Mouse (Mus musculus) stomach, postnatal 0 days (tissue): ENCODE measurements around the gene Msmp. TPM values are rescaled to one million over a fixed set of nuclear protein-coding genes. Genes with fewer than 3 reads are reported as not detected.
A peak's percentile ranks its signal among the peaks of the same experiment; 100 is the strongest.

ENCODE experiments used
- ATAC-seq: fragments of 200-750 bp; cut with Nextera tagmentation; 2 replicates; pipeline ENCODE4 v1.8.0; 2017; ENCODE audit not compliant: low FRiP score, low TSS enrichment
- DNase-seq: peaks from one replicate; pipeline ENCODE4 v3.0.0-alpha.2; 2016; ENCODE audit warnings: low spot score
- H3K27ac ChIP-seq: fragments of 300-500 bp; sonication (generic); replicated peaks from 2 replicates; pipeline ENCODE4 v1.5.1; 2014; ENCODE audit warnings: mild to moderate bottlenecking, control low read depth
- H3K27me3 ChIP-seq: fragments of 300-500 bp; sonication (generic); 2 replicates; pipeline ENCODE4 v1.6.1; 2014; ENCODE audit warnings: low read length; ENCODE audit not compliant: control insufficient read depth, insufficient read depth
- H3K36me3 ChIP-seq: fragments of 300-500 bp; sonication (generic); 2 replicates; pipeline ENCODE4 v1.6.1; 2014; ENCODE audit warnings: low read length, mixed read lengths; ENCODE audit not compliant: control insufficient read depth, insufficient read depth
- H3K4me1 ChIP-seq: fragments of 300-500 bp; sonication (generic); replicated peaks from 2 replicates; pipeline ENCODE4 v1.6.1; 2014; ENCODE audit warnings: antibody characterized with exemption; ENCODE audit not compliant: control insufficient read depth, insufficient read depth
- H3K4me2 ChIP-seq: fragments of 300-500 bp; sonication (generic); replicated peaks from 2 replicates; pipeline ENCODE4 v1.6.1; 2014; ENCODE audit warnings: low read depth, mild to moderate bottlenecking, control low read depth, moderate library complexity
- H3K4me3 ChIP-seq: fragments of 300-500 bp; sonication (generic); 2 replicates; pipeline ENCODE4 v1.5.1; 2014; ENCODE audit warnings: low read depth, low read length, control low read depth
- H3K9ac ChIP-seq: fragments of 300-500 bp; sonication (generic); 2 replicates; pipeline ENCODE4 v1.6.1; 2014; ENCODE audit warnings: mild to moderate bottlenecking, low read length, control low read depth, mixed read lengths
- H3K9me3 ChIP-seq: fragments of 300-500 bp; sonication (generic); 2 replicates; pipeline ENCODE4 v1.6.1; 2016; ENCODE audit warnings: low read length; ENCODE audit not compliant: control insufficient read depth
- CTCF ChIP-seq: IDR thresholded peaks from 2 replicates; pipeline ENCODE4 v1.5.1; 2016; ENCODE audit warnings: antibody characterized with exemption, low read depth, mild to moderate bottlenecking, moderate library complexity
- EP300 ChIP-seq: optimal IDR thresholded peaks from 2 replicates; pipeline ENCODE3; 2016; ENCODE audit warnings: antibody characterized with exemption
- WGBS: fragments of 180-500 bp; shearing (Covaris S2); extraction: QIAGEN DNeasy Blood & Tissue Kit; methylation state at CpG from one replicate; pipeline ENCODE4 v1.1.7; 2014; 5-methylcytosine and 5-hydroxymethylcytosine counted together
- polyA plus RNA-seq: library from polyadenylated mRNA; unstranded; fragments of >200 nt; fragmentation: Nextera tagmentation; extraction: Ambion mirVana; gene quantifications from 2 replicates; pipeline ENCODE4 v1.2.1, GENCODE M21; 2015

Msmp gene
- polyA plus RNA-seq, 1 experiment from 2014 or later: 0.25 TPM

DNA sequence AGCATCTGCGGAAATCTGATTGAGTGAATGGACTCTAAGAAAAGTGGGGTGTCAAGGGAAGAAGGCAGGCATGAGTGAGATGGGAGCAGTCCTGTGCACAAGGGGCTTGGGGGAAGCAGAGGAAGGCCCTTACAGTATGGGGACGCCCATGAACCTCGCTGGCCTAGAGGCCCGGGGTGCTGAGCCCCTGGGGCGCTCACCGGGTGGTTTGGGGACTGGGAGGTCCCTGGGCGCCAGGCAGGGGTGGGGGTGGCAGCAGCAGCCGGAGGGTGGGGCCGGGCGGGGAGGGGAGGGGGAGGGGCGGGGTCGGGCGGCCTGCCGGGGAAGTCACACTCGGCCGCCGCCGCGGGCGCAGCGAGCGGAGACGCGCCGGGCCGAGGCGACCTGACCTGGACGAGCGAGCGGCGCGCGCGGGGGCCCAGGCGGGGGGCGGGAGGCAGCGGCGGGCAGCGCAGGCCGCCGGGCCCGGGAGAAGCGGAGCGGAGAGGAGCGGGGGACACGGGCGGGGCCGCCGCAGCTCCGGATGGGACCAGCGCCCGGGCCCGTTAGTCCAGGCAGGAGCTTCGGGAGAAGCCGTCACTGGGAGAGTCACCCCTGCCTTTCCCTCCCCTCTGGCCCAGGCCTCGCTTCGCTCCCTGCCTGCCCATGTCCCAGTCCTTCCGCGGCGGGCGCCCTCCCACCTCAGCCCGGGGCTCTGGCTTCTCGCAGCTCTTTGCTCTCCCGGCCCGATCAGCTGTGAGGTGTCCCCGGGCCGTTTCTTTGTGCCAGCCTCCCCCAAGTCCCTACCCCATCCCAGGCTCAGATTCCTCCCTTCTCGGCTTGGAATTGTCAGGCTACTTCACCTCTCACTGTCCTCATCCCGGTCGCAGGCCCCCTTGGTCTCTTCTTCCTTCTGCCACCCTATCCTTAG lies 47.0 kb upstream of the Msmp start, which contains the start of gene Npr2:
Gene Npr2 (plus strand): TSS at position 890 of the 910 bp plus-strand sequence.
- Histone ChIP-seq H3K9me3 (no peaks in the 10 kb centered on the region), H3K36me3 (no peaks in the 10 kb centered on the region), H3K4me3 (peak within 1 kb of the TSS; percentile 65), H3K4me1 (peaks cover 8% of the 10 kb centered on the region; the same call in 1 of the 2 replicates), H3K27me3 (peaks cover 3% of the 10 kb centered on the region; the same call in 1 of the 2 replicates), H3K4me2 (peak within 1 kb of the TSS; percentile 79), H3K9ac (peak within 1 kb of the TSS; percentile 76), H3K27ac (peak within 1 kb of the TSS; percentile 92)
- no peak for TF ChIP-seq EP300
- no peak for TF ChIP-seq CTCF
- peak; percentile 46 for DNase-seq
- peak; percentile 52; the same call in 1 of the 2 replicates for ATAC-seq
- WGBS: 2% methylated on average over 54 of the region's 70 CpGs

- Histone ChIP-seq H3K27me3 (peaks cover 3% of the 10 kb centered on the region; the same call in 1 of the 2 replicates), H3K4me2 (peak overlapping the region; percentile 79), H3K9ac (peak overlapping the region; percentile 76; the same call in 1 of the 2 replicates), H3K27ac (peak overlapping the region; percentile 92), H3K9me3 (no peaks in the 10 kb centered on the region), H3K4me3 (no peak overlapping the region), H3K36me3 (no peaks in the 10 kb centered on the region), H3K4me1 (peaks cover 8% of the 10 kb centered on the region; the same call in 1 of the 2 replicates)
- peak; percentile 14 for DNase-seq
- no peak for ATAC-seq
- TF ChIP-seq EP300 (no peak), CTCF (no peak)
- WGBS: 40% methylated on average over 5 of the region's 5 CpGs
Measured at GRCm38 (mm10) chr4:43630671-43631045, 46.4 kb upstream of the Msmp start.

DNA sequence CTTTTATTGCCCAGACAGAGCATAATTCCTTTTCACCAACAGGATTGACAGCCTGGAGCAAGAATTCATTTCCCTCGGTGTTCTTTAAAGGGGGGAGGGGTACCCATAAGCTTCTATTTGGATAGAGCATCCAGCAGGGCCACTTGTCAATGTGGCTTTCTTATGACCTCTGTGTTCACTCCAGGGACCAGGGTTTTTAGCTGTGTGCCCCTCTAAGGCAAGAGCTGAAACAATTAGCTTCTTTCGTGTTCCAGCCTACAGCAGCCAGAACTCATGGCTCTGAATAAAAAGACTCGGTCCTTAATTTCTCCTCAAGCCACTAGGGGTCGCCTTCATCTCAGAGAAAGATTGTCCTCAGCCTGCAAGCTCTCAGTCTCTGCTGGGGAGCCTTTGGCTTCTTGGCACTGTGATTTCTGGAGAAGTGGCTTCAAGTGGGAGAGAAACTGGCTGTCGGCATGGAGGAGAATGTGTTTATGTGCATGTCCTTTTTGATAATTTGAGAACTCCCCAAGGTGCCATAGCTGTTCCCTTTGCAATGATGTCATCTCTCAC lies 45.8 kb upstream of the Msmp start:
- Histone ChIP-seq H3K4me2 (no peak overlapping the region; the same call in 1 of the 2 replicates), H3K27me3 (peaks cover 3% of the 10 kb centered on the region; the same call in 1 of the 2 replicates), H3K9me3 (no peaks in the 10 kb centered on the region), H3K9ac (no peak overlapping the region), H3K4me1 (peaks cover 8% of the 10 kb centered on the region; the same call in 1 of the 2 replicates), H3K36me3 (no peaks in the 10 kb centered on the region), H3K27ac (no peak overlapping the region; the same call in 1 of the 2 replicates), H3K4me3 (no peak overlapping the region)
- DNase-seq (peak; percentile 72), ATAC-seq (peak; percentile 69)
- 5% methylated on average over 5 of the region's 5 CpGs for WGBS
- TF ChIP-seq EP300: no peak
- TF ChIP-seq CTCF: peak; percentile 94

DNA sequence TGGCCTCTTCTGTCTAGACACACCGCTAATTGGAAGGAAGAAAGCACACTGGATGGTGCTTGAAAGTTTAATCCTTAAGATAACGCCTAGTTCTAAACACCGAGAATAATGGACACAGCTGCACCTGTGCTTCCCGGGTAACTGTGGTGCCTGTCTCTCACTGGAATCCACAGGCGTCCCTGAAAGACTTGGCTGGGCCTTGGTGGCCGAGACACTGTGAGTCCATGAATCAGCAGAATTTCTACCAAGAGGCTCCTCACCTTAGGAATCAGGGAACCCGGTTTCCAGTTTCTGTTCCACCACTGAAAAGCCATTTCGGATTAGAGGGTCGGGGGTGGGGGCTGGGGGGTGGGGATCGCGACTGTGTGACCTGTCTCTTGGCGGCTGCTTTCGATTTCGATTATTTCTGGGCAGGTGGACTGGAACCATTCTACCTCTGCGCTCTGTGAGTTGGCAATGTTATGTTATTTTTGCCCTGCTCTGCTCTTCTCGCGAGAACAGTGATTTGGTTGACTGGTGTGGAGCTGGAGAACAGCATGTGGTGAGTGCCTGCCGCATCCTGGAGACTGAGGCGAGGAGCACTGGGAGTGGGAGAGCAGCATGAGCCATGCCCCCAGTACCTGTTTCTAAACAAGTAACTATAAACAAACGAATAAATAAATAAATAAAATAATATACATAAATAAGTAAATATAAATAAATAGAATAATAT lies 45.0 kb upstream of the Msmp start:
- Histone ChIP-seq H3K9ac (no peak overlapping the region), H3K27ac (no peak overlapping the region), H3K36me3 (no peaks in the 10 kb centered on the region), H3K4me1 (peaks cover 8% of the 10 kb centered on the region; the same call in 1 of the 2 replicates), H3K27me3 (peaks cover 3% of the 10 kb centered on the region; the same call in 1 of the 2 replicates), H3K9me3 (no peaks in the 10 kb centered on the region), H3K4me2 (no peak overlapping the region), H3K4me3 (no peak overlapping the region)
- DNase-seq (peak; percentile 18), ATAC-seq (no peak)
- TF ChIP-seq CTCF (no peak), EP300 (no peak)
- 48% methylated on average over 20 of the region's 20 CpGs for WGBS

DNA sequence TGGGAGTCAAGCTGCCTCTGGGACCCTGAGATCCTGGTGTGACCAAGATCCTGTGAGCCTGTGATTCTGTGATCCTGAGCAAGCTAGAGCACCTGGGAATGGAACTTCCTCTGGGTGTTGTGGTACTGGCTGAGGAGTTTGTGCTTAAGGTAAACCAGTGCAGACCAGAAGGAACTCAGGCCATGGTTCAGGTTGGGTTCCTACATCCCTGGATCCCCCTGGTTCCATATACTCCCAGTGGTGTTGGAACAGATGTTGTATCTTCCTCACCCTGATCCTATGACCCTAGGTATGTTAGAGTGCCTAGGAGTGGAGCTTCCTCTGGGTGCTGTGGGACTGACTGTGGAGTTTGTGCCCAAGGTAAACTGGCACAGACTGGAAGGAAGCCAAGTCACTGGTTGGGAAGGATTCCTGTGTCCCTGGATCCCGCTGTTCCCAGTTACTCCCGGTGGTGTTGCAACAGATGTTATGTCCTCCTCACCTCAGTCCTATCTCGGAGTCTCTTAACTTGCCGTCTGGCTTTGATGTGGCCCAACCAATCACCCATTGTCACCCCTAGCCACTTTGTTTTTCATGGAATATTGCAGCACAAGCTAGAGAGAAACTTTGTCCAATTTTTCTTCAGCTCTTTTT lies 36.0 kb upstream of the Msmp start:
- Histone ChIP-seq H3K36me3 (no peaks in the 10 kb centered on the region), H3K9me3 (no peaks in the 10 kb centered on the region), H3K4me2 (no peak overlapping the region), H3K9ac (no peak overlapping the region), H3K4me1 (no peaks in the 10 kb centered on the region), H3K4me3 (no peak overlapping the region), H3K27me3 (no peaks in the 10 kb centered on the region), H3K27ac (no peak overlapping the region)
- no peak for ATAC-seq
- peak; percentile 11 for DNase-seq
- no peak for TF ChIP-seq EP300
- TF ChIP-seq CTCF: no peak
- 77% methylated on average over 4 of the region's 4 CpGs for WGBS
